Mouse (Mus musculus) heart, embryonic 13.5 days (tissue): Measurements from ENCODE around the gene Tnrc6a. TPM values are rescaled to one million over a fixed set of nuclear protein-coding genes. Genes with fewer than 3 reads are reported as not detected.
A peak's percentile ranks its signal among the peaks of the same experiment; 100 is the strongest.
"Not testable (repeated sequence)": the region's sequence is repeated elsewhere in the genome, so short reads cannot be mapped to it uniquely, and the experiment has no call there.

ENCODE experiments used
- ATAC-seq: fragments of 200-750 bp; cut with Nextera tagmentation; 2 replicates; pipeline ENCODE4 v1.8.0; 2017; ENCODE audit warnings: moderate TSS enrichment; ENCODE audit not compliant: insufficient number of reproducible peaks, low FRiP score, low TSS enrichment; ENCODE audit errors: extremely low read depth
- H3K27ac ChIP-seq: fragments of 300-500 bp; sonication (generic); replicated peaks from 2 replicates; pipeline ENCODE4 v1.5.1; 2015; ENCODE audit warnings: moderate library complexity, mild to moderate bottlenecking, inconsistent platforms
- H3K27me3 ChIP-seq: fragments of 300-500 bp; sonication (generic); replicated peaks from 2 replicates; pipeline ENCODE4 v1.6.1; 2015; ENCODE audit warnings: mild to moderate bottlenecking, inconsistent platforms
- H3K36me3 ChIP-seq: fragments of 300-500 bp; sonication (generic); 2 replicates; pipeline ENCODE4 v1.6.1; 2015; ENCODE audit warnings: mild to moderate bottlenecking, inconsistent platforms
- H3K4me1 ChIP-seq: fragments of 300-500 bp; sonication (generic); 2 replicates; pipeline ENCODE4 v1.6.1; 2015; ENCODE audit warnings: inconsistent platforms
- H3K4me2 ChIP-seq: fragments of 300-500 bp; sonication (generic); 2 replicates; pipeline ENCODE4 v1.6.1; 2015; ENCODE audit warnings: inconsistent platforms, mild to moderate bottlenecking, moderate library complexity
- H3K4me3 ChIP-seq: fragments of 300-500 bp; sonication (generic); 2 replicates; pipeline ENCODE4 v1.5.1; 2015; ENCODE audit warnings: moderate library complexity, mild to moderate bottlenecking, inconsistent platforms
- H3K9ac ChIP-seq: fragments of 300-500 bp; sonication (generic); 2 replicates; pipeline ENCODE4 v1.6.1; 2015; ENCODE audit warnings: inconsistent platforms, mild to moderate bottlenecking, moderate library complexity
- H3K9me3 ChIP-seq: fragments of 300-500 bp; sonication (generic); 2 replicates; pipeline ENCODE4 v1.6.1; 2016; ENCODE audit warnings: inconsistent platforms
- WGBS: fragments of 180-500 bp; shearing (Covaris S2); methylation state at CpG from one replicate; pipeline ENCODE4 v1.1.7; 2015; ENCODE audit warnings: mixed read lengths; 5-methylcytosine and 5-hydroxymethylcytosine counted together
- polyA plus RNA-seq: library from polyadenylated mRNA; unstranded; fragments of >200 nt; fragmentation: Nextera tagmentation; extraction: Ambion mirVana; gene quantifications from 2 replicates; pipeline ENCODE4 v1.2.1, GENCODE M21; 2015

Tnrc6a gene
- polyA plus RNA-seq: 28.7 and 30.8 TPM in 2 replicates

GRCm38 (mm10) chr7:123123665-123124298 is at the start of gene Tnrc6a:
TSS of gene Tnrc6a (plus strand) at chr7:123123885.
- H3K9ac ChIP-seq: peak within 1 kb of the TSS; percentile 100

GRCm38 (mm10) chr7:123082236-123082635 is 41.4 kb upstream of the Tnrc6a start:
- no peak for ATAC-seq
- H3K27ac ChIP-seq: no peak overlapping the region
- peaks cover 23% of the 10 kb centered on the region for H3K4me1 ChIP-seq
- H3K36me3 ChIP-seq: no peaks in the 10 kb centered on the region
- WGBS: 67% methylated on average over 4 of the region's 4 CpGs
- H3K9ac ChIP-seq: no peak overlapping the region
- H3K4me2 ChIP-seq: no peak overlapping the region
- H3K27me3 ChIP-seq: 0 out of 2 replicates have a peak, but pooled peaks cover 3% of the 10 kb centered on the region
- H3K4me3 ChIP-seq: no peak overlapping the region
- no peaks in the 10 kb centered on the region for H3K9me3 ChIP-seq

More at GRCm38 (mm10) chr7:123123665-123124298, at the start of gene Tnrc6a:
- Histone ChIP-seq H3K36me3 (peaks cover 18% of the 10 kb centered on the region), H3K27me3 (no peaks in the 10 kb centered on the region), H3K9me3 (no peaks in the 10 kb centered on the region), H3K4me1 (peaks cover 42% of the 10 kb centered on the region), H3K27ac (peak within 1 kb of the TSS; percentile 97), H3K4me3 (peak within 1 kb of the TSS; percentile 97), H3K4me2 (peak within 1 kb of the TSS; percentile 73)
- peak; percentile 87 for ATAC-seq
- WGBS: under 1% methylated on average over 33 of the region's 55 CpGs

GRCm38 (mm10) chr7:123083441-123084123 is 40.1 kb upstream of the Tnrc6a start:
- ATAC-seq: no peak
- Histone ChIP-seq H3K27me3 (0 out of 2 replicates have a peak, but pooled peaks cover 3% of the 10 kb centered on the region), H3K4me1 (peaks cover 23% of the 10 kb centered on the region), H3K9me3 (no peaks in the 10 kb centered on the region), H3K27ac (peak overlapping the region; percentile 52), H3K4me3 (no peak overlapping the region), H3K9ac (no peak overlapping the region), H3K36me3 (no peaks in the 10 kb centered on the region), H3K4me2 (0 out of 2 replicates have a peak overlapping the region, but pooled peaks have one; percentile 13)
- WGBS: 33% methylated on average over 12 of the region's 12 CpGs

- no peak overlapping the region for H3K9ac ChIP-seq
- H3K36me3 ChIP-seq: no peaks in the 10 kb centered on the region
- peak overlapping the region; percentile 60 for H3K4me2 ChIP-seq
- H3K4me3 ChIP-seq: no peak overlapping the region
- H3K4me1 ChIP-seq: peaks cover 23% of the 10 kb centered on the region
- 0 out of 2 replicates have a peak, but pooled peaks cover 3% of the 10 kb centered on the region for H3K27me3 ChIP-seq
- 3% methylated on average over 7 of the region's 7 CpGs for WGBS
- H3K9me3 ChIP-seq: no peaks in the 10 kb centered on the region
- ATAC-seq: peak; percentile 79
- peak overlapping the region; percentile 57 for H3K27ac ChIP-seq
Observed at GRCm38 (mm10) chr7:123084180-123084691, 39.4 kb upstream of the Tnrc6a start.

- peak overlapping the region; percentile 57 for H3K27ac ChIP-seq
- 0 out of 2 replicates have a peak, but pooled peaks cover 3% of the 10 kb centered on the region for H3K27me3 ChIP-seq
- 18% methylated on average over 13 of the region's 13 CpGs for WGBS
- ATAC-seq: no peak
- H3K4me3 ChIP-seq: no peak overlapping the region
- peak overlapping the region; percentile 60 for H3K4me2 ChIP-seq
- H3K4me1 ChIP-seq: peaks cover 23% of the 10 kb centered on the region
- no peaks in the 10 kb centered on the region for H3K36me3 ChIP-seq
- no peaks in the 10 kb centered on the region for H3K9me3 ChIP-seq
- H3K9ac ChIP-seq: no peak overlapping the region
Observed at GRCm38 (mm10) chr7:123084708-123085107, 39.0 kb upstream of the Tnrc6a start.

GRCm38 (mm10) chr7:123088920-123089319 is 34.8 kb upstream of the Tnrc6a start:
- H3K4me1 ChIP-seq: peaks cover 13% of the 10 kb centered on the region
- no peaks in the 10 kb centered on the region for H3K9me3 ChIP-seq
- H3K4me2 ChIP-seq: no peak overlapping the region
- H3K27me3 ChIP-seq: no peaks in the 10 kb centered on the region
- no peak overlapping the region for H3K9ac ChIP-seq
- no peaks in the 10 kb centered on the region for H3K36me3 ChIP-seq
- no peak overlapping the region for H3K27ac ChIP-seq
- 78% methylated on average over 4 of the region's 4 CpGs for WGBS
- no peak overlapping the region for H3K4me3 ChIP-seq
- ATAC-seq: no peak

GRCm38 (mm10) chr7:123096344-123097120 is 27.2 kb upstream of the Tnrc6a start:
- Histone ChIP-seq H3K4me1 (peaks cover 32% of the 10 kb centered on the region), H3K27ac (no peak overlapping the region; the same call in 1 of the 2 replicates), H3K9ac (no peak overlapping the region), H3K9me3 (peaks cover 4% of the 10 kb centered on the region; the same call in 1 of the 2 replicates), H3K36me3 (no peaks in the 10 kb centered on the region), H3K4me2 (no peak overlapping the region), H3K27me3 (no peaks in the 10 kb centered on the region), H3K4me3 (no peak overlapping the region)
- ATAC-seq: no peak
- 77% methylated on average over 12 of the region's 12 CpGs for WGBS

- Histone ChIP-seq H3K9ac (peak overlapping the region; percentile 69), H3K4me3 (no peak overlapping the region), H3K27ac (peak overlapping the region; percentile 90), H3K9me3 (peaks cover 4% of the 10 kb centered on the region; the same call in 1 of the 2 replicates), H3K4me2 (peak overlapping the region; percentile 16), H3K36me3 (no peaks in the 10 kb centered on the region), H3K27me3 (no peaks in the 10 kb centered on the region), H3K4me1 (peaks cover 34% of the 10 kb centered on the region)
- ATAC-seq: peak; percentile 86
- 20% methylated on average over 16 of the region's 16 CpGs for WGBS
Observed at GRCm38 (mm10) chr7:123097891-123098750, 25.6 kb upstream of the Tnrc6a start.

- Histone ChIP-seq H3K4me1 (peaks cover 41% of the 10 kb centered on the region), H3K27me3 (no peaks in the 10 kb centered on the region), H3K36me3 (no peaks in the 10 kb centered on the region), H3K27ac (no peak overlapping the region; the same call in 1 of the 2 replicates), H3K4me2 (no peak overlapping the region), H3K9me3 (peaks cover 2% of the 10 kb centered on the region; the same call in 1 of the 2 replicates), H3K9ac (no peak overlapping the region), H3K4me3 (no peak overlapping the region)
- WGBS: 63% methylated on average over 3 of the region's 3 CpGs
- no peak for ATAC-seq
Observed at GRCm38 (mm10) chr7:123101295-123101694, 22.4 kb upstream of the Tnrc6a start.

- H3K9me3 ChIP-seq, H3K27me3 ChIP-seq, ATAC-seq, H3K27ac ChIP-seq, H3K4me2 ChIP-seq, H3K36me3 ChIP-seq, H3K9ac ChIP-seq, H3K4me3 ChIP-seq: not testable (repeated sequence)
- WGBS: 32% methylated on average over 1 of the region's 1 CpGs
- H3K4me1 ChIP-seq: peaks cover 41% of the 10 kb centered on the region
Observed at GRCm38 (mm10) chr7:123105381-123105780, 18.3 kb upstream of the Tnrc6a start.
